Mouse (Mus musculus) kidney, adult 11 months (tissue): Measurements from ENCODE around the gene Wwc2.

Experiments
- DNase-seq: peaks from one replicate; pipeline ENCODE4 v3.0.0; 2022

Wwc2 gene

GRCm38 (mm10) chr8:47900361-47900760 lies 90.4 kb downstream of the Wwc2 start:
- DNase-seq, result no peak

DNA sequence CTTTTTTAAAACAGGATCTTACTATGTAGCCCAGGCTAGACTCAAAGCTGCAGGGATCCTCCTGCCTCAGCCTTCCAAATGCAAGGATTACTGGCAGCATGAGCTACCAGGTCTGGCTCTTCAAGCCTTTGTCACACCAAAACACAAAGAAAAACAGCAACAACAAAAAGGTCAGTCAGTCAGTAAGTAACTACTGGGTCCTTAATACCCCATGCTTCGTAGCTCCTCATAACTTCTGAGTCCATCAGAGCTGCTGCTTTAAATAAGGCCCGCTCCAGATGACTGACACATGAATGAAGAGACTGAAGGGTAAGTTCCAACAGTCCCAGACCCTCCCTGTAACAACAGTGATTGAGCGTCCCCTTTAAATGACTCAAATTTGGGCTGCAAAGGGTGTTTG lies 90.8 kb downstream of the Wwc2 start:
- no peak for DNase-seq

DNA sequence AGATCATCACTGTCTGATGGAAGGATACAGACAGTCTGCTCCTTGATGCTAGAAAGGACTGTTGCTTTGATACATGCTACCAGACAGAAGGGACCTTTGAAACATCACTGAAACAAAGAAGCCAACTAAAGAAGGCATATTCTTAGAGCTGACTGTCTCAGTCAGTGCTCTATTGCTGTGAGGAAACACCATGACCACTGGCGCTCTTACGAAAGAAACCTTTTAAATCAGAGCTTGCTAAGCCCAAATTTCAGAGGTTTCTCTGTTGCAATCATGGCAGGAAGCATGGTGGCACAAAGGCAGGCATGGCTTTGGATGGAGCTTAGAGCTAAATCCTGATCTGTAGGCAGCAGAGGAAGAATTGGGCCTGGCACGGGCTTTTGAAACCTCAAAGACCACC lies 98.3 kb downstream of the Wwc2 start:
- no peak for DNase-seq

GRCm38 (mm10) chr8:47891641-47892040 lies 99.1 kb downstream of the Wwc2 start:
- DNase-seq, result no peak

DNA sequence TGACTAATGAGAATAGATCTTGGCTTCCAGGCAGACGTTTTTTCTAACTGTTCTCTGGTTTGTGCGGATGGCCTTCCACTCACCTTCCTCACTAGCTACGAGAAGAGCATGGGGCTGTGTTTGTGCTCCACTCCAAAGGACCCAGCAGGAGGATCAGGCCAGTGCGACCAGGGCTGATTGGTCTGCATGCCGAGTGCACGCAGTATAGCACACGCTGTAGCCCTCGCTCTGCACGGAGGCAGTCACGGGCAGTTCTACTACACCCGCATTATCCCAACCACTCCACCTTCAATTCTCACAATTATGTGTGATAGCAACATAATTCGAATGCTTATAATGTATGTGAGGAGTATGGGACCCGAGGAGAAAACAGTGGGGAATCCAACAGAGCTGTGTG lies 99.9 kb downstream of the Wwc2 start:
- no peak for DNase-seq

DNA sequence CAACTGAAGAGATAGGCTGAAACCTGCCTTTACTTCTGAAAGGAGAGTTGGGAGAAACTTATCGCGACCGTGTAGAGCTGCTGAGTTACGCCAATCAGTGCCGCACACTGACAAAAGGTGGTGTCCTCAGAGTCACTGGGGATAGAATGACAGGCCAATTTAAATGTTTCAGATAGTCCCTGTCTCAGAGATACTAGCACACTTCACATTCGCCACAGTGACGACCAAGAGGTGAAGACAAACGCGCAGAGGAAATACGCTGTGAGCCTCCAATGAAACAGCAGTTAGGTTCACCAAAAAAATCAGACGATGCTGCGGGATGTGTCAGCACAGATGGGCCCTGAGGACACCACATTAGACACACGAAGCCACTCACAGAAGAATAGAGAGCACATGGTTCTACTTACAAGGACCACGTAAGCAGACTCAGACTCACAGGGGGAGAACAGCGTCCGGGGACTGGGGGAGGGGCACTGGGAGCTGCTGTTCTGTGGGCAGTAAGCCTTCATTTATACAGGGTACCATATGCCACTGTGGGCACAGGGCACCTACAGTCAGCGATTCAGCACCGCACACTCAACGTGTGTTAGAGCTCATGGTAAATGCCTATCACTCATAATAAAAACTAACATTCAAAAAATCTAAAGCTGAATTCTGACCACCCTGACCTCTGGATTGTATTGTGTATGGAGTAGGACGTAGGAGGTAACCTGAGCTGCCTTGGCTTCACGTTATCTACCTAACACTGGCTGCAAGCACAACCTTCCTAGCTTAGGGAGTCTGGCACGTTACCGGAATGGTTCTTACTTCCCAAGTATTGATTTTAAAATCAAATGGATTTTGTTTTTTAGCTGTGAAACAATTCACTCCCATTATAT lies 100.5 kb downstream of the Wwc2 start:
- DNase-seq, result no peak

- DNase-seq, result no peak
Observed at GRCm38 (mm10) chr8:47888841-47889570, 101.7 kb downstream of the Wwc2 start.

- DNase-seq, result no peak
Observed at GRCm38 (mm10) chr8:47884306-47884705, 106.4 kb downstream of the Wwc2 start.

GRCm38 (mm10) chr8:47883739-47884138 lies 107.0 kb downstream of the Wwc2 start:
- no peak for DNase-seq

DNA sequence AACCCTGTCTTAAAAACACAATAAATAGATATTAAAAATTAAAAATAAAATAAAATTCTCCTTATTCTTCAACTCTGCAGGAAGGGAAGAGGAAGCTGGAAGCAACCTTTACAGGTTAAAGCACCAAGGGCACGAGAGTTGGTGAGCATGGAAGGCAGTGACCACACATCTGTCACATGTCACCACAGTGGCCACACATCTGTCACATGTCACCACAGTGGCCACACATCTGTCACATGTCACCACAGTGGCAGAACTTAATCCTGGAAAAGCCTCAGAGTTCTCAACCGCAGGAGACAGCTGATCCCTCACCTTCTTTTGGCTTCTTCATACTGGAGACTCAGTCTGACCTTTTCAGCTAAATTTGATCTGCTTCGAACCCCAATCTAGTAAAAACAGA lies 112.2 kb downstream of the Wwc2 start:
- DNase-seq, result no peak

DNA sequence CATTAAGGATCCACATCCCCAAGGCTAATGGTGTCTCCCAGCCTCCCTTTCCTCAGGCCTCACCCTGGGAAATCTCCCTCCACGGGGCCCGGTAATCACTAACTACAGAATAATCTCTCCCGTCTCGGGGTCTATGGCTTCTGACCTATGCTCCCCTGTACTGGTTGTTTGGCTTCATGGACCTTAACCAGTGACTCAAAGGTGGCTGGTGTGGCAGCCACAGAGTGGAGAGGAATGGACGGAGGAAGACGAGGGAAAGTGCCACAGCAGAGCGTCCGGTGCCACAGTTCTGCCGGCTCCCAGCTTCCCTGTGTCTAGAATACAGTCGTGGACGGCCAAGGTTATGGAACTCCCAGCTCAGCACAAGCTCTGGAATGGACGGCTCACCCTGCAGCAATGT lies 114.9 kb downstream of the Wwc2 start:
- DNase-seq, result peak; percentile 59

DNA sequence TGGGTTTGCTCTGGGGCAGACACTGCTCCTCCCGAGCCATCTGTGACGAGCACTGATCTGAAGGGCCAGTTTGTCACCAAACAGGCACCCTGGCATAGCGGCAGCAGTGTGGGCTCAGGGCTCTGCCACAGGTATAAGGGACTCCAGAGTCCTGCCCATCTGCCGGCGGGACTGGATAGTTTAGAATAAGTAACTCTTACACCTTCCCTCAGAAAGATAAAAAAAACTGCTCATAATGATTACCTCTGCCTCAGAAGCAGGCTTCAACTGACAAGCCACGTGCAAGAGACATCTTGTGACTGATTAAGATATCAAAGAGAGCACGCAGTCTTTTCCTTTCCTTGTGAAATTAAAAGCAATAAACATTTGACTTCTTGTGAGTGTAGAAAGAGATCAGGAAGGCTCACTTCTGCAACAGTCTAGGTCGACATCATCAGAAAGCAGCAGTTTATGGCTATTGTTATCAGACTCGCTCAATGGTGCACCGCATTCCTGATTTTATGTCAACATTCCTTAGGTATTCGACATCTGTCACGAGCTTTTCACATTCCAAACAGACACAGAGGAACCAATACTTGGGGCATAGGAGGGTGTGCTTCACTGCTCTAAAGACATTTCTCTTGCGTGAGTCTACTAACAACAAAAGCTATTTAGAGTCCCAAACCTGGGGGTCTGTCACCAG lies 116.1 kb downstream of the Wwc2 start:
- no peak for DNase-seq

DNA sequence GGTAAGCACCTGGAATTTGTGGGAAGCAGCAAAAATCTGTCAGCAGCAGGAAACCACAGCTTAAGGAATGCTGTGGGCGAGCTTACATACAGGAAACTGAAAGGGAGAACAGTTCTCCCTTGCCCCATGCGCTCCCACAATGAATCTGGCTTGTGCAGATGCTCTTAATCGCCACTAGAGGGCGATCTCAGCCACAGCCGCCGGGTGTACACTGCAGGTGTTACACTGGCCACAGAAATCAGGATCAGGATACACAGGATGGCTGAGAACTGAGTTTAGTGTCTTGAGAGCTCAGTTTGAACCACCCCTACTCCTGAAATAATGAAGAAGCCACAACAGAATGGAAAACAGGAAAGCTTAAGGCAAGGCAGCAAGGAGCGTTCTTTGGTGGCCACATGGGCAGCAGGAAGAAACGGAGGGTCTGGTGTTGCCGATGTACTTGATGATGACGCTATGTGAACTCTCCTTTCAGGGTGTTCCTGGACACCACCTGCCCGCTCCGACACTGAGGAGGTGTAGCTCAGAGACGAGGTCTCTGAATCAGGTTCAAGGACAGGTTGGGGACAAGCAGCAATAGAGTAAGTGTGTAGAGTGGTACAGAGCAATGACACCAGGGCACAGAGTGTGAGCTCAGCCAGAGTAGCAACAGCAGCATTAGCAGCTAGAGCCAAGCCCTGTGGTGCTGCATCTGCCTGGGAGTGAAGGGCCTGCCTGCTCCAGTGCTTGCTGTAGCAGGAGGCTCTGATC lies 118.2 kb downstream of the Wwc2 start:
- DNase-seq, result peak; percentile 24

DNA sequence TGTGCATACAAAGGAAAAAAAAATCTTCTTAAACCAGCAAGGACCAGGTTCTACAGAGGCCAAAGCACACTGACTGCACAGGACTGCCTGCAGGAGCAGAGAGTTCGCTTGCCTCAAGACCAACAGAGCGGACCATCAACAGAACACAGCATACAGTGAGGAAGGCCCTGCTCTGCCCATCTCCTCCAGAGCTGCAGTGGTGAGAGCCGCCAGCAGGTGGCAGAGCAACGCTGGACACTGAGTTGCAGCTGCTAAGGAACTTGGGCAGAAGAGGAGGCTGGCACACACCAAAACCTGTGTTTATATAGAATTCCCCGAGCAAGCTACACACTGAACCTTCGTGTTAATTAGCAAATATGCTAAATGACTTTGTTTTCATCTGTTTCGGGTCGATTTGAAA lies 123.7 kb downstream of the Wwc2 start:
- peak; percentile 60 for DNase-seq

GRCm38 (mm10) chr8:47866568-47866967 lies 124.2 kb downstream of the Wwc2 start:
- DNase-seq, result no peak

DNA sequence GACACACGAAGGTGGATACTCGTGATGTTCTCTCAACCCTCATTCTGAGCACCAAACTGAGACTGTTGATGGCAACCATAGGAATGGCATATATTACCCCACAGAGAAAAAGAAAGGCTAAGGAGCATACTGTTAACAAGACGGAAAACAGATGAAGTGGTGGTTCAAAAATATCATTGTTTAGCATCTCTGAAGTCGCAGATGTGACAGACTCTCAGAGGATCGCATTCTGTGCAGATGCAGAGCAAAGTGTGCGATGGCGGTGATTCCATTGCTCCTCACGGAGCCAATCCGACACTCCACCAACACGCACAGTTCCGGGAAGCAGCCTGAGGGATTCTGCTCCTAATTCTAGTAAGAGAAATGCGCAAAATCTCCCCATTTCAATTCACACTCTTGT lies 131.5 kb downstream of the Wwc2 start:
- no peak for DNase-seq

GRCm38 (mm10) chr8:47853356-47853755 lies 137.4 kb downstream of the Wwc2 start:
- DNase-seq, result no peak

DNA sequence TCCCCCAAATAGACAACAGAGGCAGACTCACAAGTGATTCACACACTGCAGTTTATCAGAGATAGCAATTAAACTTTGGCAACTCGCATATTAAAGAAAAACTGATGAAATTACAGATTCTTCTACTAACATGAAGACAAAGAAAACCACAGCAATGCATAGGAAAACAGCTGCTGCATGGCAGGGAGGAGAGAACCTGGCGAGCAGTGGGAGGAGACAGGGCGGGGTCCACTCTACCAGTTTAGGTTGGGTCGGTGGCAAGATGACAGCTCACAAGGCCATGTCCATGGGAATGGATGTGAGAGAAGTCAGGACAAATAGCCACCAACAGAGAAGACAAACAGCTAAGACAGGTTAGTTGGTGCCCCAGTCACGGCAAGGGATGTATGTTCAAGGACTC lies 138.0 kb downstream of the Wwc2 start:
- no peak for DNase-seq

- DNase-seq, result no peak
Observed at GRCm38 (mm10) chr8:47851824-47852502, 138.8 kb downstream of the Wwc2 start.

DNA sequence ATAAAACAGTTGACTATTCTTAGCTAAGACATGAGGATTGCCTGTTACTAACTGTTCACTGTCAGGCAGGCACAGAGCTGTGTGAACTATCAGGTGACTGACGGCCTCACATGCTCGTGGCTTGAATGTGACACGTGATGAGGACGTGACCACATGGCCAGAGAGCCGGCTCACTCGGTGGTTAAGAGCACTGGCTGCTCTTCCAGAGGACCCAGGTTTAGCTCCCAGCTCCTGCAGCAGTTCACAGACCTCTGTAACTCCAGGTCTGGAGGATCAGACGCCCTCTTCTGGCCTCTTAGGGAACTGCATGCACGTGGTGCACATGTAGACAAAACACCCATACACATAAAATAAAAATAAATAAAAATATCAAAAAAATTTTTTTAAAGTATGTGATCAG lies 140.9 kb downstream of the Wwc2 start:
- DNase-seq, result no peak

DNA sequence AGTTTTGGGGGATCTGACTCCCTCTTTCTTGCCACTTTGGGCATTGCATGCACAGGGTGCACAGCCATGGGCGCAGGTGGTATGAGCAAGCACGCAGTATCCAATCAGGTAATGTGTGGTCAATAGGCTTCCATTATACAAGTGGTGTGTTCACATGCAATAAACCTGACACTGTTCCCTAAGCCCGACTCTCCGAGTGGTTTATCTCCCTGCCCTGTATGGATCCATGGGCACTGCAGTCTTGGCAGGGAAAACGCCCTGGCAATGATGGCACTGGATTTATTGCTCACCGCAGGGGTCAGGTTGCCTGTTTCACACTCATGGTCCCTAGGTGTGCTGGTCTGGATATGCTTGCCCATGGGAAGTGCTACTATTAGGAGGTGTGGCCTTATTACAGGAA lies 142.8 kb downstream of the Wwc2 start:
- DNase-seq, result no peak

DNA sequence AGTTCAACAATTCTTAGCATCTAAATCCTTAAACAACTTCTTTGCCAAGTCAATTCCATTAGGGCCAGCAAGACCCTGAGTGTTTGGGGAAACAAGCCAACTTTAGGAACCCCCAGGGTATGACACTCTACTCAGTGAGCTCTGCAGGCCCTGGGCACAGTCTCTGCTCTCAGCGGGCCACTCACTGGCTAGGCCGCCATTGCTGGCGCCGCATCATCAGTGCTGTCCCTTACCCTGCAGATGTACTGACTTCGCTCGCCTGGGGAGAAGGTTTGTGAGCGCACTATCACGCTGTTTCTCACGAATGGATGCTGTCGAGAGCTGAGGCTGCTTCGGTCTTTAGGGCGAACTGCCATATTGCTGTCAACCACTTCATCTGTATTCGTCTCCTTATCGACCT lies 143.6 kb downstream of the Wwc2 start:
- no peak for DNase-seq
